ENCODE assay signal across 25 mouse cellular contexts in the genomic region with DNA sequence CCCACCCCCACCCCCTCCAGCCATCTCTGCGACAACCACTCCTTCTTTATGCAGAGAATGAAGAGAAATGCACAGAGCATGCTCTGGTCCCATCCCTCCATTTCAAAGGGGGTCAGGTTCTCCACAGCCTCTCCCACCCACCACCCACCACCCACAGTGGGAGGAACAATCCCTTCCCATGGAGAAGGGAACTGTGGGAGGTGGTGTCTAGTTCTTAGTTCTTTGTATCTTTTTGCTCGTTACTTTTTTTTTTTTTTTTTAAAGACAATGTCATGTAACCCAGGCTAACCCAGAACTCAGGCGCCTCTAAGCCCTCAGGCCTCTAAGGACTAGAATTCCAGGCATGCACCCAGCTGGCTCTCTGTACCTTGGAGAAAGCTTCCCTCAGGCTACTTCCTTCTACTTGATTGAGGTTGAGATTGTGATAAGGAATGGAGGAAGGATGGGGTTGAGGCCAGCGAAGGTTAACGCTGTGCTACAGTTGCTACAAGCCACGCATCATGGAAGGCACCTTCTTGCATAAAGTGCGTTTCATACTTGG.
"Had no signal": no experiment of that assay in that cellular context is flagged by ENCODE, and none has a peak within 500 bp of the region (broad histone marks: within the 10 kb centered on the region; RNA-seq: fewer than 3 reads in every experiment).

No protein-coding gene starts in this region.

- H3K36me3 ChIP-seq: heart, embryonic 10.5 days; heart, embryonic 12.5 days; hindbrain, embryonic 10.5 days; hindbrain, embryonic 12.5 days; intestine, embryonic 15.5 days; limb, embryonic 13.5 days; limb, embryonic 15.5 days; liver, embryonic 12.5 days had no signal

- ATAC-seq: hindbrain, embryonic 16.5 days; inflammation-experienced regulatory T-cells, adult 6 months; intestine, embryonic 15.5 days; intestine, postnatal 0 days; liver, embryonic 12.5 days had no signal

- H3K4me3 ChIP-seq: gastrocnemius, adult 2 months; heart, embryonic 10.5 days; heart, embryonic 12.5 days; hindbrain, embryonic 10.5 days; hindbrain, embryonic 12.5 days; intestine, embryonic 15.5 days; layer of hippocampus, adult 2 months; left cerebral cortex, adult 2 months; limb, embryonic 13.5 days; limb, embryonic 15.5 days; liver, embryonic 12.5 days had no signal

- DNase-seq: gastrocnemius, adult 2 months; gastrocnemius, postnatal 14 days; gastrocnemius, postnatal 36 days; heart, adult 18-20 months; heart, postnatal 10 days; heart, postnatal 4 days; kidney, adult 18-20 months; kidney, adult 8-10 months; kidney, postnatal 10 days; kidney, postnatal 25 days; kidney, postnatal 4 days; left cerebral cortex, postnatal 4 days had no signal

- H3K9me3 ChIP-seq: heart, embryonic 10.5 days; hindbrain, embryonic 10.5 days; intestine, embryonic 15.5 days; limb, embryonic 13.5 days; limb, embryonic 15.5 days; liver, embryonic 12.5 days had no signal
